Mouse (Mus musculus): ENCODE measurements at regions not wholly inside any gene's neighbourhood (a gene's known extent, or its start where the extent isn't known, plus 50 kb on each side); places are given as distances from the start of the nearest gene placed in this dataset.

DNA sequence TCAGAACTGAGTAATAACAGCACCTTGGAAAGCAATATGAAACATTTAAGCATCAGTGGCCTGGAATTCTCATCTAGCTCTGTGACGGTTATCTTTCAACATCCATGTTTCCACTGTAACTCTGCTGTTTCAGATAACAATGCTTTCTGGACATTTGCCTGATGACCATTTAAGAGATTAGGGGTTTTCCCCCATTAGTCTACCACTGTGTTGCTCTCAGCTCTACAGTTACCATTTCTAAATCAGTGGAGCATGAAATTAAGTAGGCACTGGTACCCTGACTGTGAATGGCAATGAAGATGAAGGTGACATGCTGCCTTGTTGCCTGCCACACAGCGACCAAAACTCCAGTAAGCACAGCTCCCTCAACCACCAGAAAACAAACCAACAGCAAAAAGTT is 70.7 kb upstream of the Myo3a start:
- TF ChIP-seq CTCF (IDR thresholded peaks at IDR 0.05; ENCODE audit: low read depth): no peak
- TF ChIP-seq EP300 (IDR thresholded peaks at IDR 0.05; ENCODE audit: low read depth): no peak

Measured in liver, embryonic 14.5 days (tissue).